ENCODE assay signal across 10 mouse cellular contexts in genomic region chr11:67570947-67571346, GRCm38 (mm10).
DNase-seq lines count a peak whose midpoint lies in the region; ATAC-seq and TF ChIP-seq lines count a peak whose summit lies in the region.
"Had no signal": no experiment of that assay in that cellular context is flagged by ENCODE, and none has a peak within 500 bp of the region (broad histone marks: within the 10 kb centered on the region; RNA-seq: fewer than 3 reads in every experiment).

No protein-coding gene starts in this region.

- H3K9ac ChIP-seq in kidney, embryonic 15.5 days: no peak overlapping the region
- no peak overlapping the region for H3K9ac ChIP-seq in forebrain, postnatal 0 days

- 81% methylated on average over 8 of the region's 8 CpGs for WGBS in kidney, embryonic 15.5 days
- 18% methylated on average over 8 of the region's 8 CpGs for WGBS in forebrain, postnatal 0 days

- no peak overlapping the region for H3K4me3 ChIP-seq in kidney, embryonic 15.5 days (replicated peaks)
- no peak overlapping the region for H3K4me3 ChIP-seq in forebrain, postnatal 0 days (ENCODE audit: low read depth, low read length)

- H3K27ac ChIP-seq in kidney, embryonic 15.5 days: no peak overlapping the region
- peak overlapping the region; percentile 71 for H3K27ac ChIP-seq in forebrain, postnatal 0 days (ENCODE audit: low read depth, low read length)

- no peaks in the 10 kb centered on the region for H3K9me3 ChIP-seq in kidney, embryonic 15.5 days (replicated peaks)
- no peaks in the 10 kb centered on the region for H3K9me3 ChIP-seq in forebrain, postnatal 0 days (ENCODE audit: low read length)

- H3K4me2 ChIP-seq in kidney, embryonic 15.5 days: no peak overlapping the region
- H3K4me2 ChIP-seq in forebrain, postnatal 0 days (ENCODE audit: low read depth): 0 out of 2 replicates have a peak overlapping the region, but pooled peaks have one; percentile 15

- no peak for TF ChIP-seq CTCF in forebrain, postnatal 0 days (IDR thresholded peaks at IDR 0.05; ENCODE audit: low read depth)

- H3K27me3 ChIP-seq in kidney, embryonic 15.5 days: no peaks in the 10 kb centered on the region
- H3K27me3 ChIP-seq in forebrain, postnatal 0 days (ENCODE audit: insufficient read depth, low read length): no peaks in the 10 kb centered on the region

- DNase-seq in kidney, postnatal 4 days: peak; percentile 27 to 51
- DNase-seq in forebrain, postnatal 0 days: peak; percentile 81
- DNase-seq in induced T-regulatory cell, adult 2 months (ENCODE audit: low read depth): peak; percentile 65
- DNase-seq in right cerebral cortex, postnatal 10 days (ENCODE audit: low spot score in 2 of 2): peak; percentile 73 to 85
- DNase-seq in adrenal gland, postnatal 25 days: no peak
- no peak for DNase-seq in embryo, embryonic 11 days
- no peak for DNase-seq in retina, embryonic 14.5 days (ENCODE audit: low spot score)
- DNase-seq: cerebellum, postnatal 10 days had no signal

- ATAC-seq in kidney, embryonic 15.5 days (replicated peaks; ENCODE audit: low FRiP score): no peak
- peak; percentile 74 for ATAC-seq in forebrain, postnatal 0 days

- no peaks in the 10 kb centered on the region for H3K36me3 ChIP-seq in kidney, embryonic 15.5 days
- H3K36me3 ChIP-seq in forebrain, postnatal 0 days (ENCODE audit: insufficient read depth): no peaks in the 10 kb centered on the region
- H3K36me3 ChIP-seq: G1E had no signal

- H3K4me1 ChIP-seq in kidney, embryonic 15.5 days: 0 out of 2 replicates have a peak, but pooled peaks cover 6% of the 10 kb centered on the region
- peaks cover 15% of the 10 kb centered on the region for H3K4me1 ChIP-seq in forebrain, postnatal 0 days (ENCODE audit: insufficient read depth)

Comparison
In these comparisons a context has a peak if more than half of its experiments do, and no peak if none do; other contexts are left out.
1. DNase-seq: peak in kidney, postnatal 4 days (2 of 2), forebrain, postnatal 0 days (single experiment), induced T-regulatory cell, adult 2 months (single experiment) and right cerebral cortex, postnatal 10 days (2 of 2); none in adrenal gland, postnatal 25 days (single experiment), embryo, embryonic 11 days (single experiment) and retina, embryonic 14.5 days (single experiment).